Mouse (Mus musculus): Measurements from ENCODE around the gene D630003M21Rik. TPM values are rescaled to one million over a fixed set of nuclear protein-coding genes. Genes with fewer than 3 reads are reported as not detected.

The D630003M21Rik gene
- polyA plus RNA-seq, 1 experiment from 2014 or later: 17.4 TPM

- Histone ChIP-seq H3K36me3 (no peaks in the 10 kb centered on the region), H3K9me3 (no peaks in the 10 kb centered on the region), H3K4me3 (no peak overlapping the region), H3K4me2 (replicated peaks) (no peak overlapping the region), H3K27ac (no peak overlapping the region), H3K9ac (no peak overlapping the region), H3K4me1 (peaks cover 22% of the 10 kb centered on the region), H3K27me3 (no peaks in the 10 kb centered on the region)
- no peak for ATAC-seq (ENCODE audit: low FRiP score, low read depth)
- 91% methylated on average over 9 of the region's 9 CpGs for WGBS
Observed at GRCm38 (mm10) chr2:158156487-158156886, 72.5 kb downstream of the D630003M21Rik start.

- Histone ChIP-seq H3K4me1 (peaks cover 22% of the 10 kb centered on the region), H3K36me3 (no peaks in the 10 kb centered on the region), H3K9ac (no peak overlapping the region), H3K27me3 (no peaks in the 10 kb centered on the region), H3K9me3 (no peaks in the 10 kb centered on the region), H3K4me2 (replicated peaks) (no peak overlapping the region), H3K27ac (no peak overlapping the region), H3K4me3 (no peak overlapping the region)
- no peak for ATAC-seq (ENCODE audit: low FRiP score, low read depth)
- WGBS: 77% methylated on average over 2 of the region's 2 CpGs
Observed at GRCm38 (mm10) chr2:158155615-158156014, 73.4 kb downstream of the D630003M21Rik start.

- Histone ChIP-seq H3K27ac (no peak overlapping the region), H3K9ac (no peak overlapping the region), H3K27me3 (no peaks in the 10 kb centered on the region), H3K36me3 (no peaks in the 10 kb centered on the region), H3K9me3 (no peaks in the 10 kb centered on the region), H3K4me2 (replicated peaks) (no peak overlapping the region), H3K4me3 (no peak overlapping the region), H3K4me1 (peaks cover 22% of the 10 kb centered on the region)
- ATAC-seq (ENCODE audit: low FRiP score, low read depth): no peak
- 86% methylated on average over 7 of the region's 7 CpGs for WGBS
Observed at GRCm38 (mm10) chr2:158155101-158155500, 73.9 kb downstream of the D630003M21Rik start.

- Histone ChIP-seq H3K9me3 (no peaks in the 10 kb centered on the region), H3K27me3 (no peaks in the 10 kb centered on the region), H3K4me1 (peaks cover 22% of the 10 kb centered on the region), H3K27ac (peak overlapping the region; percentile 69; the same call in 1 of the 2 replicates), H3K4me2 (replicated peaks) (no peak overlapping the region; the same call in 1 of the 2 replicates), H3K36me3 (no peaks in the 10 kb centered on the region), H3K4me3 (no peak overlapping the region; the same call in 1 of the 2 replicates), H3K9ac (no peak overlapping the region)
- ATAC-seq (ENCODE audit: low FRiP score, low read depth): no peak
- 67% methylated on average over 8 of the region's 8 CpGs for WGBS
Observed at GRCm38 (mm10) chr2:158154641-158155040, 74.4 kb downstream of the D630003M21Rik start.

- Histone ChIP-seq H3K4me1 (peaks cover 22% of the 10 kb centered on the region), H3K9ac (peak overlapping the region; percentile 59), H3K4me3 (peak overlapping the region; percentile 43), H3K27ac (peak overlapping the region; percentile 69; the same call in 1 of the 2 replicates), H3K27me3 (no peaks in the 10 kb centered on the region), H3K9me3 (no peaks in the 10 kb centered on the region), H3K4me2 (replicated peaks) (peak overlapping the region; percentile 73), H3K36me3 (no peaks in the 10 kb centered on the region)
- peak; percentile 70 for ATAC-seq (ENCODE audit: low FRiP score, low read depth)
- WGBS: under 1% methylated on average over 22 of the region's 22 CpGs
Observed at GRCm38 (mm10) chr2:158153728-158154343, 75.2 kb downstream of the D630003M21Rik start.

DNA sequence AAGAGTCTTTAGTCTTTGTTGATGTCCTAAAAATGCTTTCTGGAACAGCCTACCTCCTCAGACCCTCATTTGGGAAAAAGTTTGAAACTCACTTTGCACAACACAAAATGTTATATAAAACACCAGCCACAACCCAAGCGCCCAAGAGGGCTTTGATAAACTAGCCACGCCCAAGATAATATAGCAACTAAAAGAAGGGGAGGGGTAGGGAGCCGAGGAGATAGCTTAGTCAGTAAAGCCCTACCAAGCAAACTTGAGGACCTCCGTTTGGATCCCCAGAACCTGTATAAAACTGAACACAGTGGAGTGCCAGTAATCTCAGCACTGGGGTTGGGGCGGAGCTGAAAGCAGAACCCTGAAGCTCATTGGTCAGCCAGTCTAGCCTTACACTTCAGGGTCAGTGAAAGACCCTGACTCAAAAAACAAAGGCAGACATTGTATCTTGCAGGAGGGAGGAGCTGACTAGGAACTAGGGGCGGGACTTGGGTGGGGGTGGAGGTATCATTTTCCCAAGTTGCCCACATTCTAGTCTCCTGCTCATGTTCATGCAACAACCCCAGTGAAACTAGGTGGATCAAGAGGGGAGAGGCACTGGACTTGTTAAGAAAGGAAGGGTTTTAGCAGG is 76.2 kb downstream of the D630003M21Rik start:
- 48% methylated on average over 6 of the region's 6 CpGs for WGBS
- H3K4me2 ChIP-seq (replicated peaks): peak overlapping the region; percentile 73

GRCm38 (mm10) chr2:158151077-158151476 is 77.9 kb downstream of the D630003M21Rik start:
- Histone ChIP-seq H3K9ac (no peak overlapping the region), H3K27ac (no peak overlapping the region), H3K27me3 (peaks cover 11% of the 10 kb centered on the region), H3K9me3 (no peaks in the 10 kb centered on the region), H3K4me2 (replicated peaks) (no peak overlapping the region), H3K4me3 (no peak overlapping the region), H3K4me1 (peaks cover 24% of the 10 kb centered on the region), H3K36me3 (no peaks in the 10 kb centered on the region)
- 94% methylated on average over 3 of the region's 3 CpGs for WGBS
- ATAC-seq (ENCODE audit: low FRiP score, low read depth): no peak

More for the DNA sequence above, 76.2 kb downstream of the D630003M21Rik start:
- Histone ChIP-seq H3K9me3 (no peaks in the 10 kb centered on the region), H3K9ac (no peak overlapping the region), H3K4me1 (peaks cover 22% of the 10 kb centered on the region), H3K36me3 (no peaks in the 10 kb centered on the region), H3K27ac (peak overlapping the region; percentile 55; the same call in 1 of the 2 replicates), H3K27me3 (no peaks in the 10 kb centered on the region), H3K4me3 (no peak overlapping the region)
- ATAC-seq (ENCODE audit: low FRiP score, low read depth): peak; percentile 67

DNA sequence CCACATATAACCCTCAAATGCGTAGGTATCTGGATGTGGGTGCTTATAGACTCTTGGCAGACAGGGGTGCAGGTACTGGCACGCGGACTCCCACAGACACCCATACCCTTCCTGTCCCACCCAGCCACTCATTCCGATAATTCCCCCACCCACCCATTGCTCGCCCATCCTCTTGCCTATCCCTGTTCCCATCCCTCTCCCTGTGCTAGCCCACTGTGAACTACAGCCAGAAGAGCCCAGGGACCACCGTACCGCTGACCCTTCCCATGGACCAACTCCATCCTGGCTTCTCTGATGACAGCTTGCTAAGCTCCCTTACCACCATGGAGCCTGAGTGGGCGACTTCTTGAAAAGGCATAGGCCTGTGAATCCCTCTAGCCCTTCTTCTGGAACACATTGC is 82.1 kb downstream of the D630003M21Rik start:
- no peak for ATAC-seq (ENCODE audit: low FRiP score, low read depth)
- 83% methylated on average over 8 of the region's 8 CpGs for WGBS
- peaks cover 17% of the 10 kb centered on the region for H3K4me1 ChIP-seq

GRCm38 (mm10) chr2:158146223-158146622 is 82.8 kb downstream of the D630003M21Rik start, which contains the start of gene Tgm2:
Gene Tgm2 (minus strand): TSS chr2:158146436.
- Histone ChIP-seq H3K4me1 (peaks cover 17% of the 10 kb centered on the region), H3K36me3 (no peaks in the 10 kb centered on the region), H3K27ac (no peak within 1 kb of the TSS), H3K9ac (peak within 1 kb of the TSS; percentile 62), H3K4me3 (peak within 1 kb of the TSS; percentile 44), H3K9me3 (no peaks in the 10 kb centered on the region), H3K27me3 (peaks cover 30% of the 10 kb centered on the region), H3K4me2 (replicated peaks) (peak within 1 kb of the TSS; percentile 74)
- 2% methylated on average over 32 of the region's 33 CpGs for WGBS
- peak; percentile 72; the same call in 1 of the 2 replicates for ATAC-seq (ENCODE audit: low FRiP score, low read depth)

More for the DNA sequence above, 82.1 kb downstream of the D630003M21Rik start:
- Histone ChIP-seq H3K36me3 (no peaks in the 10 kb centered on the region), H3K9ac (no peak overlapping the region), H3K27me3 (peaks cover 30% of the 10 kb centered on the region), H3K4me2 (replicated peaks) (no peak overlapping the region), H3K27ac (no peak overlapping the region), H3K9me3 (no peaks in the 10 kb centered on the region), H3K4me3 (no peak overlapping the region)

DNA sequence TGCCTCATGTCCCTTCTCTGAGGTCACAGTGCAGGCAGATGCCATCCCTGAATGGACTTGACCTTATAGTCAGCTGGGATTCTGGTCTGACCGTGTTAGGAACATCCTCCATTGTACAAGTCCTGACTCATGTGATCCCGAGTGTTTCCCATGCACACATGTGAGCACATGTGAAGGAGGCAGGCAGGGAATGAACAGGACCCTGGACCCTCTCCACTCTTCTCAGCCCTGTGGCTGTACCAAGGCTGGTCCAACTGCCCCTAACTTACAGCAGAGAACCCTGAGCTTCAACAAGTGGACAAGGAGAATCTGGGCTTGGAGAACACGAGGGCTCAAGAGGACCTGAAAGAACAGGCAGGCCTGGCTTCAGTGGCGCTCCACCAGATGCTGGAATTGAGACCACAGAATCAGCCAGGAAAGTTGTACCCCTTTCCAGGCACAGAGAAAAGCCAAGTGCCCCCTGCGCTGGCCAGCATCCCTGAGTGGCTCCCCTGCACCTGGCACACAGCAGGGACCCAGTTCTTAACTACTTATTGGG is 83.4 kb downstream of the D630003M21Rik start:
- H3K36me3 ChIP-seq: no peaks in the 10 kb centered on the region
- H3K4me2 ChIP-seq (replicated peaks): peak overlapping the region; percentile 74
- H3K9ac ChIP-seq: peak overlapping the region; percentile 62
- H3K4me3 ChIP-seq: peak overlapping the region; percentile 44
- H3K27ac ChIP-seq: no peak overlapping the region
- 66% methylated on average over 5 of the region's 5 CpGs for WGBS
- H3K4me1 ChIP-seq: peaks cover 22% of the 10 kb centered on the region
- H3K9me3 ChIP-seq: no peaks in the 10 kb centered on the region
- no peak for ATAC-seq (ENCODE audit: low FRiP score, low read depth)
- H3K27me3 ChIP-seq: peaks cover 30% of the 10 kb centered on the region

DNA sequence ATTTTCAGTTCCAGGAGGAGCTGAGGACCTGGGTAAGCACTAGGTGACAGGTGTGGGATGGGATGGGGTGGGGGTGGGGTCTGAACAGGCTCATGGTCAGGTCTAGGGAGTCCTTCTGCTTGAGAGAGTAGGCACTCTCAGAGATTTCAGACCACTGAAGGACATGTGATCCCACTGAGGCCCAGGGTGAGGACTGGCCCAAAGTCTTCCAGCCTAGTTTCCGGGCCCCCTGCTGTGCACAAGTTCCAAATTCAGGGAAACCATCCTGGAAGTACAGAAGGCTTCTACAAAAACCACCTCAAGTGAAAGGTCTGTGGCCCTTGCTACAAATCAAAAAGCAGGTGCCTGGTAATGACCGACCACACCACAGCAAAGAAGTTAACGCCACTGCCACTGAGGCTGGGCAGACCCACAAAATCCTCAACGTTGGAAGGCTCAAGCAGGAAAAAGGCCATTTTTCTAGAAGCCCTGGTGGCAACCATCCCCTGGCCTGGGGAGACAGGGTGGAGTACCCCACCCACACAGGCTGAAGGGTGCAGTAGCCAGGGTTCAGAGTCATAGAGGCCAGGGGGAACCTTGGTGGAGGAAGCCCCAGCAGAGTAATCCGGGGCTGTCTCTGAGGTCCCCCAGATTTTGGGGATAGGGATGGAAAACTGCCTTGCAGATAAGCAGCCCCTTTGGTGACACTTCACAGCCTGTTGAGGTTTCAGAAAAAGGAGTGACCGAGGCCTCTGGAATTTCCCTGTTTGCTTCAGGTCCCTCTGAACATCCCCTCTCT is 84.1 kb downstream of the D630003M21Rik start:
- H3K4me3 ChIP-seq: no peak overlapping the region
- no peak overlapping the region for H3K27ac ChIP-seq
- H3K4me1 ChIP-seq: peaks cover 29% of the 10 kb centered on the region
- peaks cover 30% of the 10 kb centered on the region for H3K27me3 ChIP-seq
- H3K9me3 ChIP-seq: no peaks in the 10 kb centered on the region
- ATAC-seq (ENCODE audit: low FRiP score, low read depth): no peak
- H3K9ac ChIP-seq: no peak overlapping the region
- no peaks in the 10 kb centered on the region for H3K36me3 ChIP-seq
- 83% methylated on average over 6 of the region's 6 CpGs for WGBS
- H3K4me2 ChIP-seq (replicated peaks): peak overlapping the region; percentile 74

DNA sequence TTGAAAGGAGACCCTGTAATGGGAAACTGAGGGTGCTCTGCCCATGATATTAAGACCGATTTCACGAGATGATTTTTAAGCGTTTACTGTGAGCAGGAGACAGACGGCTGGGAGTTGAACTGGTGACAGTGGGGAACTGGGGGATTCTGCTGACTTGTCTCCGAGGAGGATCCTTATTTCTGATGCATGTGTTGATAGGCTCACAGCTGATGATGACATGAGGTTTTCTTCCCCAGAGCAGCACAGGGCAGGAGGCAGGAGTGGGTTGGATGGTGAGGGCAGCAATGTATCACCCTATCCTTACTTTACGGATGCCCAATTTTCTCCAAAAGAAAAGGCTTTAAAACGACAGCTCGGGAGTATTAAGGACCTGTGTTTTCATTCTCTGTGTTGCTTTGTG is 84.8 kb downstream of the D630003M21Rik start:
- Histone ChIP-seq H3K36me3 (no peaks in the 10 kb centered on the region), H3K9ac (no peak overlapping the region), H3K4me3 (no peak overlapping the region), H3K27ac (no peak overlapping the region), H3K27me3 (peaks cover 30% of the 10 kb centered on the region), H3K4me2 (replicated peaks) (no peak overlapping the region), H3K4me1 (peaks cover 36% of the 10 kb centered on the region), H3K9me3 (no peaks in the 10 kb centered on the region)
- ATAC-seq (ENCODE audit: low FRiP score, low read depth): no peak
- 55% methylated on average over 8 of the region's 8 CpGs for WGBS

Data from limb, embryonic 13.5 days (tissue).